Mouse (Mus musculus): ENCODE data around the gene Tacr2. TPM values are rescaled to one million over a fixed set of nuclear protein-coding genes. Genes with fewer than 3 reads are reported as not detected.

Tacr2 gene
- polyA plus RNA-seq (2015; fragmentation: Nextera tagmentation; extraction: Ambion mirVana) = not detected in 2 replicates

- H3K4me1 ChIP-seq (ENCODE audit: control insufficient read depth, insufficient read depth, low read depth, low read length) = no peaks in the 10 kb centered on the region; the same call in 1 of the 2 replicates
- H3K27me3 ChIP-seq (replicated peaks; ENCODE audit: control insufficient read depth, insufficient read depth, low read length) = no peaks in the 10 kb centered on the region; the same call in 1 of the 2 replicates
- ATAC-seq = no peak
- no peak within 1 kb of the TSS for H3K4me2 ChIP-seq (ENCODE audit: low read length)
- WGBS = 45% methylated on average over 12 of the region's 12 CpGs
- no peak within 1 kb of the TSS for H3K4me3 ChIP-seq (ENCODE audit: low read length)
- no peak within 1 kb of the TSS for H3K27ac ChIP-seq (ENCODE audit: low read depth, low read length)
- no peak within 1 kb of the TSS for H3K9ac ChIP-seq (ENCODE audit: low read depth, low read length)
- H3K9me3 ChIP-seq (ENCODE audit: control insufficient read depth, low read length) = no peaks in the 10 kb centered on the region
- no peaks in the 10 kb centered on the region for H3K36me3 ChIP-seq (ENCODE audit: control insufficient read depth, insufficient read depth, low read length)
Measured at GRCm38 (mm10) chr10:62252000-62252488, at the start of gene Tacr2. Gene Tacr2 (plus strand): TSS chr10:62252438.

- no peaks in the 10 kb centered on the region for H3K27me3 ChIP-seq (replicated peaks; ENCODE audit: control insufficient read depth, insufficient read depth, low read length)
- no peak for ATAC-seq
- no peak overlapping the region for H3K27ac ChIP-seq (ENCODE audit: low read depth, low read length)
- H3K9ac ChIP-seq (ENCODE audit: low read depth, low read length) = no peak overlapping the region
- H3K4me3 ChIP-seq (ENCODE audit: low read length) = no peak overlapping the region
- H3K9me3 ChIP-seq (ENCODE audit: control insufficient read depth, low read length) = no peaks in the 10 kb centered on the region
- 70% methylated on average over 6 of the region's 6 CpGs for WGBS
- no peak overlapping the region for H3K4me2 ChIP-seq (ENCODE audit: low read length)
- no peaks in the 10 kb centered on the region for H3K36me3 ChIP-seq (ENCODE audit: control insufficient read depth, insufficient read depth, low read length)
- no peaks in the 10 kb centered on the region for H3K4me1 ChIP-seq (ENCODE audit: control insufficient read depth, insufficient read depth, low read depth, low read length)
Measured at GRCm38 (mm10) chr10:62202574-62202973, 49.7 kb upstream of the Tacr2 start.

GRCm38 (mm10) chr10:62208241-62208896 lies 43.9 kb upstream of the Tacr2 start:
- Histone ChIP-seq H3K27me3 (replicated peaks; ENCODE audit: control insufficient read depth, insufficient read depth, low read length) (no peaks in the 10 kb centered on the region), H3K4me2 (ENCODE audit: low read length) (no peak overlapping the region), H3K4me1 (ENCODE audit: control insufficient read depth, insufficient read depth, low read depth, low read length) (no peaks in the 10 kb centered on the region), H3K9me3 (ENCODE audit: control insufficient read depth, low read length) (no peaks in the 10 kb centered on the region), H3K36me3 (ENCODE audit: control insufficient read depth, insufficient read depth, low read length) (no peaks in the 10 kb centered on the region), H3K4me3 (ENCODE audit: low read length) (no peak overlapping the region), H3K27ac (ENCODE audit: low read depth, low read length) (no peak overlapping the region), H3K9ac (ENCODE audit: low read depth, low read length) (0 out of 2 replicates have a peak overlapping the region, but pooled peaks have one; percentile 20)
- 47% methylated on average over 10 of the region's 10 CpGs for WGBS
- 0 out of 2 replicates have a peak, but pooled peaks have one; percentile 37 for ATAC-seq

- no peak overlapping the region for H3K27ac ChIP-seq (ENCODE audit: low read depth, low read length)
- no peaks in the 10 kb centered on the region for H3K27me3 ChIP-seq (replicated peaks; ENCODE audit: control insufficient read depth, insufficient read depth, low read length)
- H3K9ac ChIP-seq (ENCODE audit: low read depth, low read length) = no peak overlapping the region
- 59% methylated on average over 6 of the region's 6 CpGs for WGBS
- no peak for ATAC-seq
- H3K9me3 ChIP-seq (ENCODE audit: control insufficient read depth, low read length) = no peaks in the 10 kb centered on the region
- no peak overlapping the region for H3K4me3 ChIP-seq (ENCODE audit: low read length)
- H3K4me2 ChIP-seq (ENCODE audit: low read length) = no peak overlapping the region
- no peaks in the 10 kb centered on the region for H3K36me3 ChIP-seq (ENCODE audit: control insufficient read depth, insufficient read depth, low read length)
- H3K4me1 ChIP-seq (ENCODE audit: control insufficient read depth, insufficient read depth, low read depth, low read length) = no peaks in the 10 kb centered on the region; the same call in 1 of the 2 replicates
Measured at GRCm38 (mm10) chr10:62211310-62211709, 40.9 kb upstream of the Tacr2 start.

GRCm38 (mm10) chr10:62215169-62215616 lies 37.0 kb upstream of the Tacr2 start:
- no peak for ATAC-seq
- H3K4me3 ChIP-seq (ENCODE audit: low read length) = no peak overlapping the region
- no peaks in the 10 kb centered on the region; the same call in 1 of the 2 replicates for H3K4me1 ChIP-seq (ENCODE audit: control insufficient read depth, insufficient read depth, low read depth, low read length)
- H3K36me3 ChIP-seq (ENCODE audit: control insufficient read depth, insufficient read depth, low read length) = no peaks in the 10 kb centered on the region
- H3K4me2 ChIP-seq (ENCODE audit: low read length) = no peak overlapping the region
- H3K27ac ChIP-seq (ENCODE audit: low read depth, low read length) = no peak overlapping the region
- H3K9ac ChIP-seq (ENCODE audit: low read depth, low read length) = no peak overlapping the region
- no peaks in the 10 kb centered on the region for H3K27me3 ChIP-seq (replicated peaks; ENCODE audit: control insufficient read depth, insufficient read depth, low read length)
- WGBS = 66% methylated on average over 5 of the region's 5 CpGs
- H3K9me3 ChIP-seq (ENCODE audit: control insufficient read depth, low read length) = no peaks in the 10 kb centered on the region

- Histone ChIP-seq H3K9me3 (ENCODE audit: control insufficient read depth, low read length) (no peaks in the 10 kb centered on the region), H3K27me3 (replicated peaks; ENCODE audit: control insufficient read depth, insufficient read depth, low read length) (no peaks in the 10 kb centered on the region), H3K27ac (ENCODE audit: low read depth, low read length) (no peak overlapping the region), H3K4me1 (ENCODE audit: control insufficient read depth, insufficient read depth, low read depth, low read length) (no peaks in the 10 kb centered on the region; the same call in 1 of the 2 replicates), H3K4me2 (ENCODE audit: low read length) (no peak overlapping the region), H3K9ac (ENCODE audit: low read depth, low read length) (no peak overlapping the region), H3K4me3 (ENCODE audit: low read length) (no peak overlapping the region), H3K36me3 (ENCODE audit: control insufficient read depth, insufficient read depth, low read length) (no peaks in the 10 kb centered on the region)
- 95% methylated on average over 8 of the region's 8 CpGs for WGBS
- ATAC-seq = no peak
Measured at GRCm38 (mm10) chr10:62215633-62216032, 36.6 kb upstream of the Tacr2 start.

GRCm38 (mm10) chr10:62216595-62216994 lies 35.6 kb upstream of the Tacr2 start:
- H3K9ac ChIP-seq (ENCODE audit: low read depth, low read length) = no peak overlapping the region
- ATAC-seq = peak; percentile 58; the same call in 1 of the 2 replicates
- no peak overlapping the region for H3K4me2 ChIP-seq (ENCODE audit: low read length)
- no peaks in the 10 kb centered on the region for H3K9me3 ChIP-seq (ENCODE audit: control insufficient read depth, low read length)
- H3K27me3 ChIP-seq (replicated peaks; ENCODE audit: control insufficient read depth, insufficient read depth, low read length) = no peaks in the 10 kb centered on the region
- H3K4me1 ChIP-seq (ENCODE audit: control insufficient read depth, insufficient read depth, low read depth, low read length) = no peaks in the 10 kb centered on the region; the same call in 1 of the 2 replicates
- H3K36me3 ChIP-seq (ENCODE audit: control insufficient read depth, insufficient read depth, low read length) = no peaks in the 10 kb centered on the region
- WGBS = 39% methylated on average over 5 of the region's 5 CpGs
- H3K27ac ChIP-seq (ENCODE audit: low read depth, low read length) = peak overlapping the region; percentile 55; the same call in 1 of the 2 replicates
- no peak overlapping the region for H3K4me3 ChIP-seq (ENCODE audit: low read length)

- 41% methylated on average over 8 of the region's 8 CpGs for WGBS
- Histone ChIP-seq H3K4me3 (ENCODE audit: low read length) (no peak overlapping the region), H3K9me3 (ENCODE audit: control insufficient read depth, low read length) (no peaks in the 10 kb centered on the region), H3K9ac (ENCODE audit: low read depth, low read length) (no peak overlapping the region), H3K27me3 (replicated peaks; ENCODE audit: control insufficient read depth, insufficient read depth, low read length) (no peaks in the 10 kb centered on the region), H3K36me3 (ENCODE audit: control insufficient read depth, insufficient read depth, low read length) (no peaks in the 10 kb centered on the region), H3K4me1 (ENCODE audit: control insufficient read depth, insufficient read depth, low read depth, low read length) (no peaks in the 10 kb centered on the region; the same call in 1 of the 2 replicates), H3K4me2 (ENCODE audit: low read length) (no peak overlapping the region), H3K27ac (ENCODE audit: low read depth, low read length) (peak overlapping the region; percentile 55)
- no peak for ATAC-seq
Measured at GRCm38 (mm10) chr10:62217196-62217595, 35.0 kb upstream of the Tacr2 start.

GRCm38 (mm10) chr10:62218044-62218788 lies 34.0 kb upstream of the Tacr2 start:
- no peaks in the 10 kb centered on the region; the same call in 1 of the 2 replicates for H3K4me1 ChIP-seq (ENCODE audit: control insufficient read depth, insufficient read depth, low read depth, low read length)
- ATAC-seq = no peak
- no peak overlapping the region for H3K27ac ChIP-seq (ENCODE audit: low read depth, low read length)
- H3K4me2 ChIP-seq (ENCODE audit: low read length) = no peak overlapping the region
- no peak overlapping the region for H3K9ac ChIP-seq (ENCODE audit: low read depth, low read length)
- H3K9me3 ChIP-seq (ENCODE audit: control insufficient read depth, low read length) = no peaks in the 10 kb centered on the region
- no peaks in the 10 kb centered on the region for H3K27me3 ChIP-seq (replicated peaks; ENCODE audit: control insufficient read depth, insufficient read depth, low read length)
- H3K4me3 ChIP-seq (ENCODE audit: low read length) = no peak overlapping the region
- no peaks in the 10 kb centered on the region for H3K36me3 ChIP-seq (ENCODE audit: control insufficient read depth, insufficient read depth, low read length)
- 89% methylated on average over 19 of the region's 19 CpGs for whole genome bisulfite sequencing
